Mouse (Mus musculus): ENCODE results near the gene Sult4a1.

DNA sequence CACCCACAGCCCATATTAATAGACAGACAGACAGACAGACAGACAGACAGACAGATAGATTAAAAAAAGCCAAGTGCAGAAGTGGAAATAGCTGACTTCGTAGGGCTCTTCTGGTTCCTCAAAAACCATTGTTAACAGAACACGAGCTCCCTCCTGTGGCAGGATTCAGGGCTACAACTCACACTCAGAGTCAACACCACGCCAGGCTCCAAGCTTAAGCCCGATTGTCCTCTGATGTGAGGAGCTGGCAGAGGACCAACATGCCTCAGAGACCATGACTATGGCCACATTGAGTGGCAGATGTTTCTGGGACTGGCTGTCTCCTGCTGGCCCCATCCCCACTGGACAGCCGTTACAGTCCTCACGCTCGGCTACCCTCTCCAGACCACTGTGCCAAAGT, 33.3 kb downstream of the Sult4a1 start:
- TF ChIP-seq CTCF (IDR thresholded peaks at IDR 0.05; ENCODE audit: low read depth): peak; percentile 52
- TF ChIP-seq EP300 (IDR thresholded peaks at IDR 0.05; ENCODE audit: low read depth): no peak
